8 mouse cellular contexts compared by ENCODE assay signal in genomic region chr17:21534460-21535095, GRCm38 (mm10). TPM values are rescaled to one million over a fixed set of nuclear protein-coding genes. Genes with fewer than 3 reads are reported as not detected.
A peak's percentile ranks its signal among the peaks of the same experiment; 100 is the strongest.
DNase-seq lines count a peak whose midpoint lies in the region; ATAC-seq and TF ChIP-seq lines count a peak whose summit lies in the region.

No protein-coding gene starts in this region.

- peak overlapping the region; percentile 57 for H3K4me2 ChIP-seq in embryonic facial prominence, embryonic 12.5 days (replicated peaks)
- H3K4me2 ChIP-seq in stomach, embryonic 14.5 days (replicated peaks; ENCODE audit: low read depth, low read length), result peak overlapping the region; percentile 73; the same call in 1 of the 2 replicates

- DNase-seq in gastrocnemius, adult 2 months, result peak; percentile 15
- no peak for DNase-seq in gastrocnemius, adult 8-10 months (ENCODE audit: low spot score in 2 of 2)
- DNase-seq in heart, postnatal 36 days, result peak; percentile 17 to 46
- peak; percentile 24 to 37 for DNase-seq in layer of hippocampus, adult 8-10 months (ENCODE audit: low spot score in 2 of 2)

- H3K9me3 ChIP-seq in embryonic facial prominence, embryonic 12.5 days, result no peaks in the 10 kb centered on the region
- H3K9me3 ChIP-seq in stomach, embryonic 14.5 days (ENCODE audit: control insufficient read depth, low read depth, low read length), result no peaks in the 10 kb centered on the region

- H3K36me3 ChIP-seq in embryonic facial prominence, embryonic 12.5 days, result no peaks in the 10 kb centered on the region
- no peaks in the 10 kb centered on the region for H3K36me3 ChIP-seq in stomach, embryonic 14.5 days (ENCODE audit: control insufficient read depth, insufficient read depth, low read length)

- WGBS in embryonic facial prominence, embryonic 12.5 days, result 15% methylated on average over 4 of the region's 4 CpGs
- WGBS in stomach, embryonic 14.5 days, result 13% methylated on average over 4 of the region's 4 CpGs

- H3K27ac ChIP-seq in gastrocnemius, adult 2 months, result peak overlapping the region; percentile 99
- peak overlapping the region; percentile 37; the same call in 1 of the 2 replicates for H3K27ac ChIP-seq in embryonic facial prominence, embryonic 12.5 days
- 0 out of 2 replicates have a peak overlapping the region, but pooled peaks have one; percentile 66 for H3K27ac ChIP-seq in stomach, embryonic 14.5 days (ENCODE audit: low read length)

- peak; percentile 66 for ATAC-seq in activated CD4-positive, CD25-positive, alpha-beta regulatory T cell, adult 4 months
- ATAC-seq in embryonic facial prominence, embryonic 12.5 days (ENCODE audit: insufficient number of reproducible peaks, insufficient read depth, low FRiP score, low TSS enrichment), result no peak
- peak; percentile 46 for ATAC-seq in megakaryocyte, adult 5-6 weeks (ENCODE audit: poor library complexity, severe bottlenecking)
- peak; percentile 12; the same call in 1 of the 2 replicates for ATAC-seq in stomach, embryonic 14.5 days (ENCODE audit: insufficient number of reproducible peaks, insufficient read depth, low FRiP score, low read depth)

- peak; percentile 81 for TF ChIP-seq CTCF in gastrocnemius, adult 2 months (IDR thresholded peaks at IDR 0.05)

- H3K9ac ChIP-seq in embryonic facial prominence, embryonic 12.5 days, result no peak overlapping the region
- no peak overlapping the region for H3K9ac ChIP-seq in stomach, embryonic 14.5 days (replicated peaks; ENCODE audit: low read depth, low read length)

- intact Hi-C loops in gastrocnemius, adult 2 months (cut with DNase I), result loop anchor here (10.0 kb wide), 2 partner anchors 200 to 300 kb away; partner anchors contain the start of gene Zfp229
- intact Hi-C loops in heart, postnatal 36 days (cut with DNase I), result loop anchor here (1.0 to 10.0 kb wide), 4 partner anchors 18 to 590 kb away; partner anchors contain the start of genes Ppp2r1a and Zfp51

- H3K4me3 ChIP-seq in gastrocnemius, adult 2 months, result peak overlapping the region; percentile 76
- H3K4me3 ChIP-seq in embryonic facial prominence, embryonic 12.5 days, result no peak overlapping the region; the same call in 1 of the 2 replicates
- peak overlapping the region; percentile 52; the same call in 1 of the 2 replicates for H3K4me3 ChIP-seq in stomach, embryonic 14.5 days (ENCODE audit: low read depth, low read length)

- peaks cover 11% of the 10 kb centered on the region; the same call in 1 of the 2 replicates for H3K4me1 ChIP-seq in embryonic facial prominence, embryonic 12.5 days
- peaks cover 10% of the 10 kb centered on the region; the same call in 1 of the 2 replicates for H3K4me1 ChIP-seq in stomach, embryonic 14.5 days (ENCODE audit: control insufficient read depth, insufficient read depth, low read length)

- H3K27me3 ChIP-seq in embryonic facial prominence, embryonic 12.5 days, result no peaks in the 10 kb centered on the region
- H3K27me3 ChIP-seq in stomach, embryonic 14.5 days (ENCODE audit: control insufficient read depth, insufficient read depth, low read length), result no peaks in the 10 kb centered on the region

RNA-seq across cellular contexts. Expression of gene Zfp52, which starts 0.8 kb away (rescaled TPM):
- total RNA-seq in gastrocnemius, adult 2 months (2021), result 1 to 10 TPM; 5.7 to 8.0 TPM
- total RNA-seq in gastrocnemius, adult 8-10 months (2022), result 10 to 100 TPM in 1 of 4 experiments, 1 to 10 TPM in 3; 6.9 to 11.4 (median 8.5) TPM
- 10 to 100 TPM; 16.5 to 20.0 TPM for polyA plus RNA-seq in activated CD4-positive, CD25-positive, alpha-beta regulatory T cell, adult 4 months (2017; shearing (Covaris generic))
- 4.8 and 4.9 TPM in 2 replicates for polyA plus RNA-seq in embryonic facial prominence, embryonic 12.5 days (2016; fragmentation: Nextera tagmentation; extraction: Ambion mirVana)
- total RNA-seq in heart, postnatal 36 days (2021), result 1 to 10 TPM; 5.4 to 6.4 TPM
- 10 to 100 TPM in 1 of 4 experiments, 1 to 10 TPM in 3; 7.4 to 11.9 (median 8.2) TPM for total RNA-seq in layer of hippocampus, adult 8-10 months (2022)
- 20.2 and 25.4 TPM in 2 replicates for total RNA-seq in megakaryocyte, adult 5-6 weeks (2015)
- total RNA-seq in megakaryocyte, adult 5-6 weeks (2017), result 31.0 and 36.1 TPM in 2 replicates
- polyA plus RNA-seq in stomach, embryonic 14.5 days (2014; fragmentation: Nextera tagmentation; extraction: Ambion mirVana), result 4.0 and 4.9 TPM in 2 replicates

RNA-seq across cellular contexts. Expression of gene Zfp948, which starts 32.2 kb away (rescaled TPM):
- total RNA-seq in gastrocnemius, adult 2 months (2021), result 1 to 10 TPM; 1.6 to 3.8 TPM
- 1 to 10 TPM in 3 of 4 experiments, under 1 TPM in 1; 0.97 to 1.9 (median 1.6) TPM for total RNA-seq in gastrocnemius, adult 8-10 months (2022)
- 1 to 10 TPM; 2.6 to 7.1 TPM for polyA plus RNA-seq in activated CD4-positive, CD25-positive, alpha-beta regulatory T cell, adult 4 months (2017; shearing (Covaris generic))
- 13.8 and 14.7 TPM in 2 replicates for polyA plus RNA-seq in embryonic facial prominence, embryonic 12.5 days (2016; fragmentation: Nextera tagmentation; extraction: Ambion mirVana)
- total RNA-seq in heart, postnatal 36 days (2021), result 1 to 10 TPM; 3.1 to 3.8 TPM
- 10 to 100 TPM; 10.9 to 15.0 (median 11.3) TPM for total RNA-seq in layer of hippocampus, adult 8-10 months (2022)
- 2.0 and 3.4 TPM in 2 replicates for total RNA-seq in megakaryocyte, adult 5-6 weeks (2015)
- total RNA-seq in megakaryocyte, adult 5-6 weeks (2017), result 1.8 and 3.0 TPM in 2 replicates
- polyA plus RNA-seq in stomach, embryonic 14.5 days (2014; fragmentation: Nextera tagmentation; extraction: Ambion mirVana), result 25.3 and 26.6 TPM in 2 replicates

RNA-seq across cellular contexts. Expression of gene Zfp53, which starts 45.8 kb away (rescaled TPM):
- total RNA-seq in gastrocnemius, adult 2 months (2021), result 1 to 10 TPM; 1.9 to 2.2 TPM
- 1 to 10 TPM; 1.3 to 1.8 (median 1.5) TPM for total RNA-seq in gastrocnemius, adult 8-10 months (2022)
- polyA plus RNA-seq in activated CD4-positive, CD25-positive, alpha-beta regulatory T cell, adult 4 months (2017; shearing (Covaris generic)), result 10 to 100 TPM; 31.8 to 32.9 TPM
- polyA plus RNA-seq in embryonic facial prominence, embryonic 12.5 days (2016; fragmentation: Nextera tagmentation; extraction: Ambion mirVana), result 10.0 and 11.5 TPM in 2 replicates
- total RNA-seq in heart, postnatal 36 days (2021), result 1 to 10 TPM; 1.7 to 2.6 TPM
- 1 to 10 TPM; 4.3 to 6.4 (median 5.3) TPM for total RNA-seq in layer of hippocampus, adult 8-10 months (2022)
- 23.9 and 25.5 TPM in 2 replicates for total RNA-seq in megakaryocyte, adult 5-6 weeks (2015)
- total RNA-seq in megakaryocyte, adult 5-6 weeks (2017), result 13.7 and 16.0 TPM in 2 replicates
- 13.1 and 13.8 TPM in 2 replicates for polyA plus RNA-seq in stomach, embryonic 14.5 days (2014; fragmentation: Nextera tagmentation; extraction: Ambion mirVana)

Comparison
In these comparisons a context has a peak if more than half of its experiments do, and no peak if none do; other contexts are left out.
1. DNase-seq: peak in gastrocnemius, adult 2 months (single experiment), heart, postnatal 36 days (2 of 2) and layer of hippocampus, adult 8-10 months (2 of 2); none in gastrocnemius, adult 8-10 months (0 of 2).
2. H3K27ac ChIP-seq: peak in every context shown above with its lines; median percentile 99 in gastrocnemius, adult 2 months; 66 in stomach, embryonic 14.5 days; 37 in embryonic facial prominence, embryonic 12.5 days.